Mouse (Mus musculus): ENCODE results near the gene Cdkl3. TPM values are rescaled to one million over a fixed set of nuclear protein-coding genes. Genes with fewer than 3 reads are reported as not detected.

The Cdkl3 gene
- total RNA-seq, 2 experiments from 2014 or later = 2.0 to 2.4 TPM

GRCm38 (mm10) chr11:52011541-52011940 is 7.5 kb downstream of the Cdkl3 start:
- no peak for DNase-seq

GRCm38 (mm10) chr11:52018217-52018616 is 14.2 kb downstream of the Cdkl3 start:
- no peak for DNase-seq

- DNase-seq = no peak
These were observed 28.3 kb downstream of the Cdkl3 start for GRCm38 (mm10) chr11:52032356-52032755.

- no peak for DNase-seq
These were observed 29.9 kb downstream of the Cdkl3 start for GRCm38 (mm10) chr11:52033953-52034352.

- no peak for DNase-seq
These were observed 31.9 kb downstream of the Cdkl3 start for GRCm38 (mm10) chr11:52035905-52036304.

GRCm38 (mm10) chr11:52037659-52038058 is 33.6 kb downstream of the Cdkl3 start:
- no peak for DNase-seq

- no peak for DNase-seq
These were observed 39.2 kb downstream of the Cdkl3 start for GRCm38 (mm10) chr11:52043224-52043623.

- DNase-seq = no peak
These were observed 40.1 kb downstream of the Cdkl3 start for GRCm38 (mm10) chr11:52044156-52044555.

GRCm38 (mm10) chr11:52046446-52047165 is 42.6 kb downstream of the Cdkl3 start:
- DNase-seq = no peak

GRCm38 (mm10) chr11:52053371-52053770 is 49.4 kb downstream of the Cdkl3 start:
- DNase-seq = no peak

- DNase-seq = no peak
These were observed 50.7 kb downstream of the Cdkl3 start for GRCm38 (mm10) chr11:52054728-52055127.

- DNase-seq = no peak
These were observed 52.2 kb downstream of the Cdkl3 start for GRCm38 (mm10) chr11:52056198-52056597.

GRCm38 (mm10) chr11:52059001-52059400 is 55.0 kb downstream of the Cdkl3 start:
- no peak for DNase-seq

GRCm38 (mm10) chr11:52060315-52060714 is 56.3 kb downstream of the Cdkl3 start:
- no peak for DNase-seq

- DNase-seq = no peak
These were observed 58.4 kb downstream of the Cdkl3 start for GRCm38 (mm10) chr11:52062406-52062805.

- DNase-seq = no peak
These were observed 60.4 kb downstream of the Cdkl3 start for GRCm38 (mm10) chr11:52064398-52064797.

GRCm38 (mm10) chr11:52065841-52066240 is 61.8 kb downstream of the Cdkl3 start:
- no peak for DNase-seq

- no peak for DNase-seq
These were observed 67.7 kb downstream of the Cdkl3 start for GRCm38 (mm10) chr11:52071768-52072167.

- DNase-seq = no peak
These were observed 69.6 kb downstream of the Cdkl3 start for GRCm38 (mm10) chr11:52073528-52074170.

- no peak for DNase-seq
These were observed 70.8 kb downstream of the Cdkl3 start for GRCm38 (mm10) chr11:52074626-52075470.

GRCm38 (mm10) chr11:52075794-52076633 is 72.0 kb downstream of the Cdkl3 start:
- no peak for DNase-seq

All from gastrocnemius, postnatal 25 days (tissue).